Mouse (Mus musculus): ENCODE measurements at regions not wholly inside any gene's neighbourhood (a gene's known extent, or its start where the extent isn't known, plus 50 kb on each side); places are given as distances from the start of the nearest gene placed in this dataset.
A peak's percentile ranks its signal among the peaks of the same experiment; 100 is the strongest.

- Histone ChIP-seq H3K9ac (replicated peaks) (no peak overlapping the region), H3K27me3 (ENCODE audit: insufficient read depth, low read length) (no peaks in the 10 kb centered on the region), H3K27ac (ENCODE audit: low read depth) (no peak overlapping the region), H3K4me3 (ENCODE audit: low read depth, low read length) (no peak overlapping the region), H3K9me3 (ENCODE audit: low read length) (no peaks in the 10 kb centered on the region), H3K4me1 (ENCODE audit: insufficient read depth) (no peaks in the 10 kb centered on the region), H3K4me2 (ENCODE audit: low read depth, low read length) (no peak overlapping the region), H3K36me3 (replicated peaks; ENCODE audit: insufficient read depth, low read length) (no peaks in the 10 kb centered on the region)
- no peak for DNase-seq
- TF ChIP-seq CTCF (IDR thresholded peaks at IDR 0.05; ENCODE audit: low read depth) = no peak
- no peak for TF ChIP-seq EP300 (IDR thresholded peaks at IDR 0.05; ENCODE audit: low read depth)
- ATAC-seq = no peak
- WGBS (ENCODE audit: insufficient replicate concordance) = 38% methylated on average over 5 of the region's 5 CpGs
These were observed 146.3 kb upstream of the Zfp462 start for GRCm38 (mm10) chr4:54798523-54798922.

- TF ChIP-seq EP300 (IDR thresholded peaks at IDR 0.05; ENCODE audit: low read depth) (no peak), CTCF (IDR thresholded peaks at IDR 0.05; ENCODE audit: low read depth) (no peak)
- H3K4me1 ChIP-seq (ENCODE audit: insufficient read depth) = no peaks in the 10 kb centered on the region
- H3K27me3 ChIP-seq (ENCODE audit: insufficient read depth, low read length) = no peaks in the 10 kb centered on the region
- DNase-seq = no peak
- no peak overlapping the region for H3K27ac ChIP-seq (ENCODE audit: low read depth)
- no peak overlapping the region for H3K4me3 ChIP-seq (ENCODE audit: low read depth, low read length)
- ATAC-seq = no peak
- no peak overlapping the region for H3K4me2 ChIP-seq (ENCODE audit: low read depth, low read length)
- WGBS (ENCODE audit: insufficient replicate concordance) = 66% methylated on average over 3 of the region's 3 CpGs
- H3K9me3 ChIP-seq (ENCODE audit: low read length) = no peaks in the 10 kb centered on the region
- H3K9ac ChIP-seq (replicated peaks) = no peak overlapping the region
- no peaks in the 10 kb centered on the region for H3K36me3 ChIP-seq (replicated peaks; ENCODE audit: insufficient read depth, low read length)
These were observed 133.7 kb upstream of the Zfp462 start for GRCm38 (mm10) chr4:54811163-54811562.

GRCm38 (mm10) chr4:54812740-54813634 is 131.9 kb upstream of the Zfp462 start:
- TF ChIP-seq CTCF (IDR thresholded peaks at IDR 0.05; ENCODE audit: low read depth) = no peak
- no peak for TF ChIP-seq EP300 (IDR thresholded peaks at IDR 0.05; ENCODE audit: low read depth)
- ATAC-seq = no peak
- H3K4me3 ChIP-seq (ENCODE audit: low read depth, low read length) = no peak overlapping the region
- no peak overlapping the region for H3K27ac ChIP-seq (ENCODE audit: low read depth)
- no peaks in the 10 kb centered on the region for H3K4me1 ChIP-seq (ENCODE audit: insufficient read depth)
- H3K36me3 ChIP-seq (replicated peaks; ENCODE audit: insufficient read depth, low read length) = no peaks in the 10 kb centered on the region
- H3K9me3 ChIP-seq (ENCODE audit: low read length) = no peaks in the 10 kb centered on the region
- 72% methylated on average over 10 of the region's 10 CpGs for WGBS (ENCODE audit: insufficient replicate concordance)
- no peak overlapping the region for H3K9ac ChIP-seq (replicated peaks)
- no peak for DNase-seq
- H3K4me2 ChIP-seq (ENCODE audit: low read depth, low read length) = no peak overlapping the region
- H3K27me3 ChIP-seq (ENCODE audit: insufficient read depth, low read length) = no peaks in the 10 kb centered on the region

DNA sequence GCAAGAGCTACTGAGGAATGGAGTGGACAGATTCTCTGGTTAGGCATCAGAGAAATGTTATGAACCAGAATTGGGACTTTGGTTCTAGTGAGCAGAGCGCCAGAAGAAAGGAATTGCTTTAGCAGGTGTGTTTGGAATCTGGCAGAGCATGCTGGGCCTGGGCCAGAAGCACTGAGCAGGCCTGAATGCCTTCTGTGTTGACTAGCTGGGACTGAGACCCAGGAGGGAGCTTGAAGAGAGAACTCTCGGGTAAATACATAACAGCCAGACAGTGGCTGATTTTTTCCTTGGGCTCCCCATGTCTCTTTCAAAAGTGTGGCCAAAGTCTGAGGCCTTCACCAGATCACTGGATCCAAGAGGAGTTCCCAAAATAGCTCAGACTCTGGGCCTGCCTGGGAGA is 107.5 kb upstream of the Zfp462 start:
- no peak overlapping the region for H3K4me2 ChIP-seq (ENCODE audit: low read depth, low read length)
- no peaks in the 10 kb centered on the region for H3K9me3 ChIP-seq (ENCODE audit: low read length)
- H3K27ac ChIP-seq (ENCODE audit: low read depth) = no peak overlapping the region
- ATAC-seq (no peak), DNase-seq (no peak)
- H3K4me3 ChIP-seq (ENCODE audit: low read depth, low read length) = no peak overlapping the region
- no peaks in the 10 kb centered on the region for H3K27me3 ChIP-seq (ENCODE audit: insufficient read depth, low read length)
- no peaks in the 10 kb centered on the region for H3K4me1 ChIP-seq (ENCODE audit: insufficient read depth)
- no peaks in the 10 kb centered on the region for H3K36me3 ChIP-seq (replicated peaks; ENCODE audit: insufficient read depth, low read length)
- H3K9ac ChIP-seq (replicated peaks) = no peak overlapping the region
- TF ChIP-seq EP300 (IDR thresholded peaks at IDR 0.05; ENCODE audit: low read depth) = no peak
- no peak for TF ChIP-seq CTCF (IDR thresholded peaks at IDR 0.05; ENCODE audit: low read depth)
- 78% methylated on average over 2 of the region's 2 CpGs for WGBS (ENCODE audit: insufficient replicate concordance)

- 34% methylated on average over 5 of the region's 5 CpGs for WGBS (ENCODE audit: insufficient replicate concordance)
- ATAC-seq (peak; percentile 67; the same call in 1 of the 2 replicates), DNase-seq (no peak)
- Histone ChIP-seq H3K4me2 (ENCODE audit: low read depth, low read length) (no peak overlapping the region), H3K4me1 (ENCODE audit: insufficient read depth) (no peaks in the 10 kb centered on the region), H3K9me3 (ENCODE audit: low read length) (no peaks in the 10 kb centered on the region), H3K36me3 (replicated peaks; ENCODE audit: insufficient read depth, low read length) (no peaks in the 10 kb centered on the region), H3K27ac (ENCODE audit: low read depth) (no peak overlapping the region), H3K9ac (replicated peaks) (no peak overlapping the region), H3K4me3 (ENCODE audit: low read depth, low read length) (no peak overlapping the region), H3K27me3 (ENCODE audit: insufficient read depth, low read length) (no peaks in the 10 kb centered on the region)
- TF ChIP-seq EP300 (IDR thresholded peaks at IDR 0.05; ENCODE audit: low read depth) (no peak), CTCF (IDR thresholded peaks at IDR 0.05; ENCODE audit: low read depth) (no peak)
These were observed 106.7 kb upstream of the Zfp462 start for GRCm38 (mm10) chr4:54838111-54838510.

GRCm38 (mm10) chr4:54838794-54839193 is 106.1 kb upstream of the Zfp462 start:
- no peak overlapping the region for H3K4me3 ChIP-seq (ENCODE audit: low read depth, low read length)
- H3K4me2 ChIP-seq (ENCODE audit: low read depth, low read length) = no peak overlapping the region
- DNase-seq = no peak
- H3K4me1 ChIP-seq (ENCODE audit: insufficient read depth) = no peaks in the 10 kb centered on the region
- H3K27me3 ChIP-seq (ENCODE audit: insufficient read depth, low read length) = no peaks in the 10 kb centered on the region
- H3K9me3 ChIP-seq (ENCODE audit: low read length) = no peaks in the 10 kb centered on the region
- WGBS (ENCODE audit: insufficient replicate concordance) = 64% methylated on average over 3 of the region's 3 CpGs
- no peak overlapping the region for H3K9ac ChIP-seq (replicated peaks)
- no peak for ATAC-seq
- TF ChIP-seq CTCF (IDR thresholded peaks at IDR 0.05; ENCODE audit: low read depth) (no peak), EP300 (IDR thresholded peaks at IDR 0.05; ENCODE audit: low read depth) (no peak)
- no peak overlapping the region for H3K27ac ChIP-seq (ENCODE audit: low read depth)
- no peaks in the 10 kb centered on the region for H3K36me3 ChIP-seq (replicated peaks; ENCODE audit: insufficient read depth, low read length)

All from liver, postnatal 0 days (tissue).